Mouse (Mus musculus): ENCODE measurements around the gene Gsx1. TPM values are rescaled to one million over a fixed set of nuclear protein-coding genes. Genes with fewer than 3 reads are reported as not detected.

Gene Gsx1
- not detected in 2 replicates for polyA plus RNA-seq (2016; fragmentation: Nextera tagmentation; extraction: Ambion mirVana)

- no peaks in the 10 kb centered on the region for H3K9me3 ChIP-seq (replicated peaks)
- H3K4me1 ChIP-seq = peaks cover 24% of the 10 kb centered on the region
- under 1% methylated on average over 37 of the region's 37 CpGs for WGBS
Measured at GRCm38 (mm10) chr5:147188571-147188975, at the start of gene Gsx1. Gsx1 (plus strand) TSS chr5:147188696.

GRCm38 (mm10) chr5:147147340-147147739, 41.2 kb upstream of the Gsx1 start:
- no peak for DNase-seq (ENCODE audit: low spot score)
- H3K27ac ChIP-seq = no peak overlapping the region
- no peaks in the 10 kb centered on the region for H3K36me3 ChIP-seq
- no peak overlapping the region for H3K4me3 ChIP-seq
- no peaks in the 10 kb centered on the region for H3K27me3 ChIP-seq (ENCODE audit: low read depth, poor library complexity, severe bottlenecking)
- H3K4me1 ChIP-seq = no peaks in the 10 kb centered on the region
- no peaks in the 10 kb centered on the region for H3K9me3 ChIP-seq (replicated peaks)

More at GRCm38 (mm10) chr5:147188571-147188975, at the start of gene Gsx1:
- Histone ChIP-seq H3K27me3 (ENCODE audit: low read depth, poor library complexity, severe bottlenecking) (peaks cover 99% of the 10 kb centered on the region), H3K36me3 (no peaks in the 10 kb centered on the region), H3K4me3 (peak within 1 kb of the TSS; percentile 36), H3K27ac (no peak within 1 kb of the TSS)
- DNase-seq (ENCODE audit: low spot score) = peak; percentile 86

- H3K27ac ChIP-seq = no peak overlapping the region
- peaks cover 20% of the 10 kb centered on the region for H3K4me1 ChIP-seq
- H3K4me3 ChIP-seq = no peak overlapping the region
- H3K27me3 ChIP-seq (ENCODE audit: low read depth, poor library complexity, severe bottlenecking) = peaks cover 20% of the 10 kb centered on the region; the same call in 1 of the 2 replicates
- WGBS = 4% methylated on average over 13 of the region's 13 CpGs
- no peaks in the 10 kb centered on the region for H3K9me3 ChIP-seq (replicated peaks)
- DNase-seq (ENCODE audit: low spot score) = peak; percentile 42
- H3K36me3 ChIP-seq = no peaks in the 10 kb centered on the region
Measured at GRCm38 (mm10) chr5:147154806-147155371, 33.6 kb upstream of the Gsx1 start.

GRCm38 (mm10) chr5:147155449-147156133, 32.9 kb upstream of the Gsx1 start:
- H3K9me3 ChIP-seq (replicated peaks) = no peaks in the 10 kb centered on the region
- no peaks in the 10 kb centered on the region for H3K36me3 ChIP-seq
- DNase-seq (ENCODE audit: low spot score) = peak; percentile 39
- H3K4me3 ChIP-seq = 0 out of 2 replicates have a peak overlapping the region, but pooled peaks have one; percentile 5
- WGBS = 4% methylated on average over 13 of the region's 13 CpGs
- peaks cover 20% of the 10 kb centered on the region for H3K4me1 ChIP-seq
- no peak overlapping the region for H3K27ac ChIP-seq
- peaks cover 20% of the 10 kb centered on the region; the same call in 1 of the 2 replicates for H3K27me3 ChIP-seq (ENCODE audit: low read depth, poor library complexity, severe bottlenecking)

GRCm38 (mm10) chr5:147156376-147156775, 32.1 kb upstream of the Gsx1 start:
- Histone ChIP-seq H3K9me3 (replicated peaks) (no peaks in the 10 kb centered on the region), H3K4me3 (no peak overlapping the region), H3K4me1 (peaks cover 20% of the 10 kb centered on the region), H3K27ac (no peak overlapping the region), H3K27me3 (ENCODE audit: low read depth, poor library complexity, severe bottlenecking) (peaks cover 20% of the 10 kb centered on the region; the same call in 1 of the 2 replicates), H3K36me3 (no peaks in the 10 kb centered on the region)
- WGBS = 27% methylated on average over 3 of the region's 3 CpGs
- DNase-seq (ENCODE audit: low spot score) = no peak

GRCm38 (mm10) chr5:147157441-147157840, 31.1 kb upstream of the Gsx1 start:
- Histone ChIP-seq H3K36me3 (no peaks in the 10 kb centered on the region), H3K27ac (no peak overlapping the region), H3K4me1 (peaks cover 20% of the 10 kb centered on the region), H3K4me3 (no peak overlapping the region), H3K27me3 (ENCODE audit: low read depth, poor library complexity, severe bottlenecking) (peaks cover 20% of the 10 kb centered on the region; the same call in 1 of the 2 replicates), H3K9me3 (replicated peaks) (no peaks in the 10 kb centered on the region)
- no peak for DNase-seq (ENCODE audit: low spot score)
- WGBS = 75% methylated on average over 7 of the region's 7 CpGs

GRCm38 (mm10) chr5:147159320-147159719, 29.2 kb upstream of the Gsx1 start:
- no peak for DNase-seq (ENCODE audit: low spot score)
- peaks cover 20% of the 10 kb centered on the region for H3K4me1 ChIP-seq
- peaks cover 15% of the 10 kb centered on the region; the same call in 1 of the 2 replicates for H3K27me3 ChIP-seq (ENCODE audit: low read depth, poor library complexity, severe bottlenecking)
- H3K36me3 ChIP-seq = no peaks in the 10 kb centered on the region
- no peaks in the 10 kb centered on the region for H3K9me3 ChIP-seq (replicated peaks)
- no peak overlapping the region for H3K4me3 ChIP-seq
- no peak overlapping the region for H3K27ac ChIP-seq
- WGBS = 87% methylated on average over 6 of the region's 6 CpGs

GRCm38 (mm10) chr5:147159792-147160191, 28.7 kb upstream of the Gsx1 start:
- Histone ChIP-seq H3K4me1 (peaks cover 16% of the 10 kb centered on the region), H3K27me3 (ENCODE audit: low read depth, poor library complexity, severe bottlenecking) (peaks cover 15% of the 10 kb centered on the region; the same call in 1 of the 2 replicates), H3K9me3 (replicated peaks) (no peaks in the 10 kb centered on the region), H3K27ac (no peak overlapping the region), H3K4me3 (no peak overlapping the region), H3K36me3 (no peaks in the 10 kb centered on the region)
- no peak for DNase-seq (ENCODE audit: low spot score)
- WGBS = 95% methylated on average over 2 of the region's 2 CpGs

- Histone ChIP-seq H3K36me3 (no peaks in the 10 kb centered on the region), H3K9me3 (replicated peaks) (no peaks in the 10 kb centered on the region), H3K27ac (no peak overlapping the region), H3K4me1 (no peaks in the 10 kb centered on the region), H3K4me3 (no peak overlapping the region), H3K27me3 (ENCODE audit: low read depth, poor library complexity, severe bottlenecking) (no peaks in the 10 kb centered on the region)
- DNase-seq (ENCODE audit: low spot score) = no peak
- WGBS = 88% methylated on average over 6 of the region's 6 CpGs
Measured at GRCm38 (mm10) chr5:147165060-147165459, 23.4 kb upstream of the Gsx1 start.

- no peaks in the 10 kb centered on the region for H3K9me3 ChIP-seq (replicated peaks)
- no peak for DNase-seq (ENCODE audit: low spot score)
- WGBS = 66% methylated on average over 7 of the region's 7 CpGs
- H3K4me1 ChIP-seq = no peaks in the 10 kb centered on the region
- no peak overlapping the region for H3K27ac ChIP-seq
- no peaks in the 10 kb centered on the region for H3K27me3 ChIP-seq (ENCODE audit: low read depth, poor library complexity, severe bottlenecking)
- no peak overlapping the region for H3K4me3 ChIP-seq
- no peaks in the 10 kb centered on the region for H3K36me3 ChIP-seq
Measured at GRCm38 (mm10) chr5:147170088-147170487, 18.4 kb upstream of the Gsx1 start.

- Histone ChIP-seq H3K4me3 (no peak overlapping the region), H3K27me3 (ENCODE audit: low read depth, poor library complexity, severe bottlenecking) (0 out of 2 replicates have a peak, but pooled peaks cover 4% of the 10 kb centered on the region), H3K4me1 (no peaks in the 10 kb centered on the region), H3K9me3 (replicated peaks) (no peaks in the 10 kb centered on the region), H3K36me3 (no peaks in the 10 kb centered on the region), H3K27ac (no peak overlapping the region)
- no peak for DNase-seq (ENCODE audit: low spot score)
- 92% methylated on average over 3 of the region's 3 CpGs for WGBS
Measured at GRCm38 (mm10) chr5:147174046-147174445, 14.4 kb upstream of the Gsx1 start.

- peaks cover 2% of the 10 kb centered on the region; the same call in 1 of the 2 replicates for H3K9me3 ChIP-seq (replicated peaks)
- peak overlapping the region; percentile 33 for H3K4me3 ChIP-seq
- H3K27ac ChIP-seq = no peak overlapping the region
- WGBS = 5% methylated on average over 18 of the region's 19 CpGs
- peak; percentile 33 for DNase-seq (ENCODE audit: low spot score)
- peaks cover 24% of the 10 kb centered on the region for H3K4me1 ChIP-seq
- no peaks in the 10 kb centered on the region for H3K36me3 ChIP-seq
- peaks cover 85% of the 10 kb centered on the region for H3K27me3 ChIP-seq (ENCODE audit: low read depth, poor library complexity, severe bottlenecking)
Measured at GRCm38 (mm10) chr5:147185174-147185915, 3.2 kb upstream of the Gsx1 start.

- no peaks in the 10 kb centered on the region for H3K36me3 ChIP-seq
- peak overlapping the region; percentile 33 for H3K4me3 ChIP-seq
- H3K9me3 ChIP-seq (replicated peaks) = peaks cover 2% of the 10 kb centered on the region; the same call in 1 of the 2 replicates
- WGBS = under 1% methylated on average over 26 of the region's 26 CpGs
- peaks cover 90% of the 10 kb centered on the region for H3K27me3 ChIP-seq (ENCODE audit: low read depth, poor library complexity, severe bottlenecking)
- H3K4me1 ChIP-seq = peaks cover 24% of the 10 kb centered on the region
- DNase-seq (ENCODE audit: low spot score) = peak; percentile 56
- H3K27ac ChIP-seq = no peak overlapping the region
Measured at GRCm38 (mm10) chr5:147186001-147186431, 2.5 kb upstream of the Gsx1 start.
